Mouse (Mus musculus) forebrain, embryonic 16.5 days (tissue): ENCODE data around the gene Pcsk7. TPM values are rescaled to one million over a fixed set of nuclear protein-coding genes. Genes with fewer than 3 reads are reported as not detected.

Experiments used
- ATAC-seq: fragments of 200-750 bp; cut with Nextera tagmentation; 2 replicates; pipeline ENCODE4 v1.8.0; 2017; ENCODE audit warnings: mild to moderate bottlenecking, moderate library complexity
- H3K27ac ChIP-seq: fragments of 300-500 bp; sonication (generic); 2 replicates; pipeline ENCODE4 v1.5.1; 2014; ENCODE audit warnings: low read length, control low read depth
- H3K27me3 ChIP-seq: fragments of 300-500 bp; sonication (generic); replicated peaks from 2 replicates; pipeline ENCODE4 v1.6.1; 2014; ENCODE audit warnings: low read length; ENCODE audit not compliant: control insufficient read depth, insufficient read depth
- H3K36me3 ChIP-seq: fragments of 300-500 bp; sonication (generic); 2 replicates; pipeline ENCODE4 v1.6.1; 2014; ENCODE audit not compliant: control insufficient read depth, insufficient read depth
- H3K4me1 ChIP-seq: fragments of 300-500 bp; sonication (generic); replicated peaks from 2 replicates; pipeline ENCODE4 v1.6.1; 2014; ENCODE audit warnings: low read length; ENCODE audit not compliant: control insufficient read depth, insufficient read depth
- H3K4me2 ChIP-seq: fragments of 300-500 bp; sonication (generic); 2 replicates; pipeline ENCODE4 v1.6.1; 2014; ENCODE audit warnings: mild to moderate bottlenecking, low read length, control low read depth
- H3K4me3 ChIP-seq: fragments of 300-500 bp; sonication (generic); replicated peaks from 2 replicates; pipeline ENCODE4 v1.5.1; 2014; ENCODE audit warnings: mild to moderate bottlenecking, low read length, control low read depth
- H3K9ac ChIP-seq: fragments of 300-500 bp; sonication (generic); replicated peaks from 2 replicates; pipeline ENCODE4 v1.6.1; 2014; ENCODE audit warnings: low read depth, low read length, control low read depth
- H3K9me3 ChIP-seq: fragments of 300-500 bp; sonication (generic); 2 replicates; pipeline ENCODE4 v1.6.1; 2016; ENCODE audit warnings: low read length; ENCODE audit not compliant: control insufficient read depth
- WGBS: fragments of 180-500 bp; shearing (Covaris S2); extraction: QIAGEN DNeasy Blood & Tissue Kit; methylation state at CpG from one replicate; pipeline ENCODE4 v1.1.7; 2014; 5-methylcytosine and 5-hydroxymethylcytosine counted together
- polyA plus RNA-seq: library from polyadenylated mRNA; unstranded; fragments of >200 nt; fragmentation: Nextera tagmentation; extraction: Ambion mirVana; gene quantifications from 2 replicates; pipeline ENCODE4 v1.2.1, GENCODE M21; 2015

Gene Pcsk7
- polyA plus RNA-seq, 1 experiment from 2014 or later: 30.5 TPM

DNA sequence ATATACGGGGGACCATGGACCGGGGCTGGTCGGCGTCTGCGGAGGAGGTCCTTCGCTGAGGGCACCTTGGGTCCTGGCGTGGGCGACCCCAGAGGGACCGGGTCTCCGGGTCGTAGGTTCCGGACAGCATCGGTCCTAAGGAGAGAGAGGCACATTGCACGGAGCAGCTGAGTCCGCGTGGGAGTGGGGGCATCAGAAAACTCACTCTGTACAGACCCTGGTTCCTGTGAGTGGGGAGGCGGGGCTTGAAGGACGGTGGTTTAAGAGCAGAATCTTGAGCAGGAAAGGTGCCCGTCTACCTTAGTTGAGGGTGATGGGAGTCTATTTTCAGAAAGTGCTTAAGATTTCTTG, 756 bp downstream of the Pcsk7 start:
- peak overlapping the region; percentile 92 for H3K27ac ChIP-seq
- H3K4me1 ChIP-seq: peaks cover 24% of the 10 kb centered on the region
- peaks cover 21% of the 10 kb centered on the region for H3K36me3 ChIP-seq
- H3K9ac ChIP-seq: peak overlapping the region; percentile 96
- WGBS: under 1% methylated on average over 19 of the region's 19 CpGs
- peak overlapping the region; percentile 85 for H3K4me2 ChIP-seq
- H3K9me3 ChIP-seq: no peaks in the 10 kb centered on the region
- ATAC-seq: peak; percentile 39
- H3K27me3 ChIP-seq: no peaks in the 10 kb centered on the region
- peak overlapping the region; percentile 86 for H3K4me3 ChIP-seq

DNA sequence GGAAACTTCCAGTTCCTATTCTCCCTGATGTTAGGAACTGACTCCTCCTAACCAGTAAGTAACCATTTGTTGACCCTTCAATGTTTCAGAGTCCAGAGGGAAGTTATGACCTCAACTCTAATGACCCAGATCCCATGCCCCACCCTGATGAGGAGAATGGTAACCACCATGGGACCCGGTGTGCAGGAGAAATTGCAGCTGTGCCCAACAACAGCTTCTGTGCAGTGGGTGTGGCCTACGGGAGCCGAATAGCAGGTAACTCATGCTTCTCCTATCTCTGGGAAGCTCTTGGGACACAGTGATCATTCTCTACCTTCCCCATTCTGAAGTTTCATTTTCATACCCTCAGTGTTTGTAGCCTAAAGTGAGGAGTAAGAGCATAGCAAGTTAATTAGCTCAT, 4.7 kb downstream of the Pcsk7 start:
- Histone ChIP-seq H3K27me3 (no peaks in the 10 kb centered on the region), H3K9me3 (no peaks in the 10 kb centered on the region), H3K4me1 (peaks cover 16% of the 10 kb centered on the region), H3K9ac (no peak overlapping the region), H3K4me3 (no peak overlapping the region), H3K4me2 (no peak overlapping the region), H3K36me3 (peaks cover 26% of the 10 kb centered on the region), H3K27ac (no peak overlapping the region)
- ATAC-seq: no peak
- WGBS: 91% methylated on average over 3 of the region's 3 CpGs

- Histone ChIP-seq H3K4me3 (no peak overlapping the region), H3K9me3 (no peaks in the 10 kb centered on the region), H3K27ac (no peak overlapping the region), H3K36me3 (peaks cover 32% of the 10 kb centered on the region), H3K27me3 (no peaks in the 10 kb centered on the region), H3K4me2 (no peak overlapping the region), H3K4me1 (peaks cover 16% of the 10 kb centered on the region), H3K9ac (no peak overlapping the region)
- 68% methylated on average over 1 of the region's 1 CpGs for WGBS
- ATAC-seq: no peak
These were observed 5.4 kb downstream of the Pcsk7 start for GRCm38 (mm10) chr9:45911673-45912072.

DNA sequence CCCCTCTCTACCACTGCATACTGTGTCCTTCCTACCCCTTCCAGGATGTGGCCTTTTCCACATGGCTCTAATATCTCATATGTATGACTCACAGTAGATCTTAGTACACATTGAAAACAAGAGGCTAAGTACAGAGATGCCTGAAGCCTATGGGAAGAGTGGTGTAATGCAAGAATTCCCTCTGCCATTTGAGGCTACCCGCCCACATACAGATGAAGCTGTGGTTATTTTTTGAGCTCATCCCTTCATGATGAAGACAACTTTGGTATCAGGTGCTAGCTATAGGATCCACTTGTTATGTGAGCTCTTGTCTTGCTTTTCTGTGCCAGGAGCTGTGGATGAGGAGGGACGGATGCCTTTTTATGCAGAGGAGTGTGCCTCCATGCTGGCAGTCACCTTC, 9.4 kb downstream of the Pcsk7 start:
- H3K4me1 ChIP-seq: peaks cover 3% of the 10 kb centered on the region
- no peaks in the 10 kb centered on the region for H3K9me3 ChIP-seq
- peaks cover 44% of the 10 kb centered on the region for H3K36me3 ChIP-seq
- no peak overlapping the region for H3K4me2 ChIP-seq
- H3K27ac ChIP-seq: no peak overlapping the region
- H3K9ac ChIP-seq: no peak overlapping the region
- 95% methylated on average over 2 of the region's 2 CpGs for WGBS
- ATAC-seq: no peak
- H3K4me3 ChIP-seq: no peak overlapping the region
- H3K27me3 ChIP-seq: no peaks in the 10 kb centered on the region

DNA sequence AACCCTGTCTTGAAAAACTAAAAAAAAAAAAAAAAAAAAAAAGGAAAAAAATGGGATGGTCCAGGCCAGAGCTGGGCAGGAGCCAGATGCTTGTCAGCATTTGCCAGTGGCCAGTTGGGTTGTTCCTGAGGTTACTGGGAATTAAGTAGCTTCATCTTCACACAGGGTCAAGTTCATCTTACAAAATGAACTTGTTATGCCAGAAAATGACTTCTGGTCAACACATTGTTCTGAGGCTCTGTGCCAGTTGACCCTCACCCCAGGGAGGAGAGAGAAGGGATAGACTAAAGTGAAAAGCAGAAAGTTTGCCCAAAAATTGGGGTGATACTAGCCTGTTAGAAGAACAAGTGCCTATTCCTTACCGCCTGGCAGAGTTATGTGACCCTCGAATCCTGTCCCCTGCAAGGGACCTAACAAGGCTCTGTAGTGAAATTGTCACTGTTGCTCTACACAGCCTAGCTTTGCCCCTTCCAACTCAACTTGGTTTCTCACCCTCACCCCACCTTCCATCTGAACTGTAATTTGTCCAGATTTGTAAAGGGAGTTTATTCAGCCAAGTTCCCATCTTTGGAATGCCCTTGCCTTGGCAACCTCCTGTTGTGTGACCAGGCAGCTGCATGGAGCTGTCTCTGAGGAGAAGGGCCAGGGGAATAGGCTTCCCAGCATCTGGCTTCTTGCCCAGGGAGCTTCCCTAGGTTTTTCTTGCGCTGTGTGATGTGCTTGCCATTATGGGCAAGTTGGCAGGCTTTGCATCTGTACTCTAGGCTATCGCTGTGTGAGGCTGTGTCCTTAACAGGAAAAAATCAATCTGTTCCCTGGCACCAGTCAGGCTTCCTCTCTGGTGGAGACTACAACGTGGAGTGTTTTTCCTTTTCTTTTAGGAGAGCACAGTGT, 11.0 kb downstream of the Pcsk7 start:
- Histone ChIP-seq H3K9ac (no peak overlapping the region), H3K36me3 (peaks cover 30% of the 10 kb centered on the region), H3K27me3 (no peaks in the 10 kb centered on the region), H3K27ac (no peak overlapping the region), H3K4me2 (no peak overlapping the region), H3K9me3 (no peaks in the 10 kb centered on the region), H3K4me3 (no peak overlapping the region), H3K4me1 (peaks cover 3% of the 10 kb centered on the region)
- WGBS: 54% methylated on average over 5 of the region's 5 CpGs
- ATAC-seq: peak; percentile 71

GRCm38 (mm10) chr9:45919895-45920294, 13.6 kb downstream of the Pcsk7 start:
- Histone ChIP-seq H3K9me3 (no peaks in the 10 kb centered on the region), H3K4me2 (no peak overlapping the region), H3K4me1 (peaks cover 3% of the 10 kb centered on the region), H3K4me3 (no peak overlapping the region), H3K27me3 (no peaks in the 10 kb centered on the region), H3K36me3 (peaks cover 32% of the 10 kb centered on the region), H3K9ac (no peak overlapping the region), H3K27ac (no peak overlapping the region)
- WGBS: 57% methylated on average over 1 of the region's 1 CpGs
- ATAC-seq: no peak

DNA sequence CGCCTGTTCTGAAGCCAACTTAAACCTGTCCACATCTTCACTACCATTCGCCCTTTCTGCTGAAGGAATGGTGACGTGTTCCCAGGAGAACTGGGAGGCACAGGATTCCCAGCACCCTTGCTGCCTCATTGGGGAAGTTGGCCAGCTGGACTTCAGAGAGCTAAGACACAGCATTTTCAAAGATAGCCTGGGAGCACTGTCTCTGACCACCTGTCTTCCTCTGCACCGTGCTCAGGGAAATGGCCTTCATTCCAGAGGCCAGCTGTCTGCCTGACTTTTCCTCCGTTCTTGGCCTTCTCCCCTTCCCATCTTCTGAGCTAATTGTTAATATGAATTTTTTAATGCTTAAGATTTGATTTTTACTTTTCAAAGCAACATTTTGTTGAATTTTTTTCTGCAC, 23.0 kb downstream of the Pcsk7 start:
- no peaks in the 10 kb centered on the region for H3K4me1 ChIP-seq
- no peak overlapping the region for H3K27ac ChIP-seq
- H3K4me3 ChIP-seq: no peak overlapping the region
- H3K9ac ChIP-seq: no peak overlapping the region
- peaks cover 30% of the 10 kb centered on the region for H3K36me3 ChIP-seq
- no peak for ATAC-seq
- H3K4me2 ChIP-seq: no peak overlapping the region
- no peaks in the 10 kb centered on the region for H3K27me3 ChIP-seq
- H3K9me3 ChIP-seq: no peaks in the 10 kb centered on the region
- 89% methylated on average over 5 of the region's 5 CpGs for WGBS

GRCm38 (mm10) chr9:45931958-45932357, 25.7 kb downstream of the Pcsk7 start:
- no peak overlapping the region for H3K27ac ChIP-seq
- H3K9ac ChIP-seq: no peak overlapping the region
- H3K4me1 ChIP-seq: peaks cover 5% of the 10 kb centered on the region
- H3K4me2 ChIP-seq: no peak overlapping the region
- 0 out of 2 replicates have a peak, but pooled peaks cover 4% of the 10 kb centered on the region for H3K27me3 ChIP-seq
- 75% methylated on average over 1 of the region's 1 CpGs for WGBS
- H3K9me3 ChIP-seq: no peaks in the 10 kb centered on the region
- H3K4me3 ChIP-seq: no peak overlapping the region
- peaks cover 22% of the 10 kb centered on the region for H3K36me3 ChIP-seq
- ATAC-seq: no peak

GRCm38 (mm10) chr9:45932571-45933415, 26.5 kb downstream of the Pcsk7 start:
- no peak overlapping the region for H3K4me2 ChIP-seq
- 0 out of 2 replicates have a peak, but pooled peaks cover 4% of the 10 kb centered on the region for H3K27me3 ChIP-seq
- H3K27ac ChIP-seq: no peak overlapping the region
- ATAC-seq: peak; percentile 43; the same call in 1 of the 2 replicates
- no peak overlapping the region for H3K9ac ChIP-seq
- no peak overlapping the region for H3K4me3 ChIP-seq
- H3K9me3 ChIP-seq: no peaks in the 10 kb centered on the region
- peaks cover 16% of the 10 kb centered on the region for H3K36me3 ChIP-seq
- WGBS: 81% methylated on average over 11 of the region's 11 CpGs
- H3K4me1 ChIP-seq: peaks cover 5% of the 10 kb centered on the region
